Mouse (Mus musculus) bone marrow macrophage, adult 2 months (primary cell): ENCODE data around the gene Adra1b.

Experiments
- CTCF ChIP-seq: IDR thresholded peaks from 2 replicates; pipeline ENCODE4 v1.5.1; 2012; ENCODE audit warnings: low read depth, mild to moderate bottlenecking, low read length, moderate library complexity
- POLR2A ChIP-seq: IDR thresholded peaks from 2 replicates; pipeline ENCODE4 v1.6.1; 2012; ENCODE audit warnings: mild to moderate bottlenecking, low read depth, low read length, borderline replicate concordance

- TF ChIP-seq CTCF (no peak), POLR2A (no peak)
Observed at GRCm38 (mm10) chr11:43755411-43755810, 145.6 kb downstream of the Adra1b start.
